In the genomic region with DNA sequence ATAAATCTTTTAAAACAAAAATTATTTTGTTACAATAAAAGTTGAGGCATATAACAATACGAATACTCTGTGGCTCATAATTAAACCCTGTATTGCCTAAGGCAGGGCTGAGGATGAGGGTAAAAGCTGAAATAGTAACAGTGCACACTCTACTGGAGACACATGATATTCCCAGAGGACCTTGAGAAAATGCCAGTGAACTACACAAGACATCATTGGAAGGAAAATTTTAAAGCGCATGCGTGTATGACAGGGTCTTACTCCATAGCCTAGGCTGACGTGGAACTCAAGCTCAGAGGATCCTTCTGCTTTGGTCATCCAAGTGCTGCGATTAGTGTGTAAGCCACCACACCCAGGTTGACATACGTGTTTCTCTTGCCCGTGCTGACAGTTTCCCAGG, we compare ENCODE assay signal across 15 mouse cellular contexts. TPM values are rescaled to one million over a fixed set of nuclear protein-coding genes. Genes with fewer than 3 reads are reported as not detected.
DNase-seq lines count a peak whose midpoint lies in the region; ATAC-seq and TF ChIP-seq lines count a peak whose summit lies in the region.
"Had no signal": no experiment of that assay in that cellular context is flagged by ENCODE, and none has a peak within 500 bp of the region (broad histone marks: within the 10 kb centered on the region; RNA-seq: fewer than 3 reads in every experiment).

No protein-coding gene starts in this region.

- no peak for TF ChIP-seq EP300 in heart, adult 2 months (IDR thresholded peaks at IDR 0.05; ENCODE audit: insufficient read depth, low read depth, low read length)
- TF ChIP-seq EP300 in liver, postnatal 0 days (IDR thresholded peaks at IDR 0.05; ENCODE audit: low read depth), result no peak

- H3K9me3 ChIP-seq in liver, postnatal 0 days (ENCODE audit: low read length), result no peaks in the 10 kb centered on the region
- H3K9me3 ChIP-seq in liver, embryonic 11.5 days (ENCODE audit: control insufficient read depth, low read length), result no peaks in the 10 kb centered on the region
- no peaks in the 10 kb centered on the region for H3K9me3 ChIP-seq in embryonic facial prominence, embryonic 14.5 days (ENCODE audit: control insufficient read depth, low read length)
- H3K9me3 ChIP-seq: embryonic facial prominence, embryonic 13.5 days; forebrain, embryonic 12.5 days; hindbrain, embryonic 15.5 days had no signal

- in situ Hi-C loops in Patski (cut with MboI; ENCODE audit: low pct_unique_long_range_greater_than_20kb), result loop anchor here (5.0 kb wide), 1 partner anchor 91 kb away; no protein-coding TSS in a partner anchor

- H3K36me3 ChIP-seq in heart, adult 2 months (ENCODE audit: control insufficient read depth, insufficient read depth, low read length), result peaks cover 4% of the 10 kb centered on the region
- H3K36me3 ChIP-seq in liver, postnatal 0 days (replicated peaks; ENCODE audit: insufficient read depth, low read length), result peaks cover 84% of the 10 kb centered on the region
- H3K36me3 ChIP-seq in liver, embryonic 11.5 days (ENCODE audit: control insufficient read depth, insufficient read depth, low read length), result peaks cover 61% of the 10 kb centered on the region
- peaks cover 97% of the 10 kb centered on the region for H3K36me3 ChIP-seq in embryonic facial prominence, embryonic 14.5 days (ENCODE audit: control insufficient read depth, insufficient read depth, low read length)

- peaks cover 3% of the 10 kb centered on the region; the same call in 1 of the 2 replicates for H3K79me2 ChIP-seq in heart, adult 2 months (replicated peaks; ENCODE audit: control insufficient read depth, insufficient read depth, low read length)

- H3K9ac ChIP-seq in heart, adult 2 months (ENCODE audit: low read depth, low read length), result no peak overlapping the region
- no peak overlapping the region for H3K9ac ChIP-seq in liver, postnatal 0 days (replicated peaks)
- no peak overlapping the region for H3K9ac ChIP-seq in liver, embryonic 11.5 days (ENCODE audit: low read depth, low read length)
- no peak overlapping the region for H3K9ac ChIP-seq in embryonic facial prominence, embryonic 14.5 days (ENCODE audit: low read depth, low read length)
- H3K9ac ChIP-seq: embryonic facial prominence, embryonic 13.5 days; forebrain, embryonic 12.5 days; hindbrain, embryonic 15.5 days had no signal

- CTCF ChIA-PET in Patski (lab: Charles Lee), result interaction anchor here (0.7 to 2.0 kb wide), 8 partner anchors 9 to 94 kb away, joined by 3 to 9 read pairs (median 4); no protein-coding TSS in a partner anchor

- H3K4me1 ChIP-seq in heart, adult 2 months (ENCODE audit: control insufficient read depth, insufficient read depth, low read length), result no peaks in the 10 kb centered on the region; the same call in 1 of the 2 replicates
- H3K4me1 ChIP-seq in liver, postnatal 0 days (ENCODE audit: insufficient read depth), result no peaks in the 10 kb centered on the region
- H3K4me1 ChIP-seq in liver, embryonic 11.5 days (replicated peaks; ENCODE audit: control insufficient read depth, insufficient read depth, low read length), result no peaks in the 10 kb centered on the region
- no peaks in the 10 kb centered on the region for H3K4me1 ChIP-seq in embryonic facial prominence, embryonic 14.5 days (ENCODE audit: control insufficient read depth, insufficient read depth, low read length)
- H3K4me1 ChIP-seq: embryonic facial prominence, embryonic 13.5 days; forebrain, embryonic 12.5 days; hindbrain, embryonic 15.5 days had no signal

- POLR2A ChIA-PET in Patski (lab: Charles Lee), result interaction anchor here (0.6 kb wide), 1 partner anchor 82 kb away, joined by 5 read pairs; no protein-coding TSS in a partner anchor

- TF ChIP-seq CTCF in heart, adult 2 months (IDR thresholded peaks at IDR 0.05), result peak; percentile 65
- 0 out of 2 replicates have a peak, but pooled peaks have one; percentile 8 for TF ChIP-seq CTCF in liver, postnatal 0 days (IDR thresholded peaks at IDR 0.05; ENCODE audit: low read depth)
- peak; percentile 70 for TF ChIP-seq CTCF in Patski (IDR thresholded peaks at IDR 0.05)

- DNase-seq in heart, adult 2 months, result no peak
- no peak for DNase-seq in heart, postnatal 14 days
- DNase-seq in liver, postnatal 0 days, result no peak
- DNase-seq in liver, embryonic 11.5 days (ENCODE audit: low spot score), result no peak
- no peak for DNase-seq in Patski (ENCODE audit: low read depth, low spot score)
- peak; percentile 60 for DNase-seq in embryonic facial prominence, embryonic 14.5 days (ENCODE audit: low spot score)
- DNase-seq: cerebellum, adult 9-10 months; kidney, postnatal 25 days; liver; right cerebral cortex, postnatal 4 days; thymus, postnatal 36 days had no signal

- H3K27ac ChIP-seq in heart, adult 2 months, result no peak overlapping the region
- H3K27ac ChIP-seq in liver, postnatal 0 days (ENCODE audit: low read depth), result no peak overlapping the region
- H3K27ac ChIP-seq in liver, embryonic 11.5 days (ENCODE audit: low read depth, low read length), result no peak overlapping the region
- no peak overlapping the region for H3K27ac ChIP-seq in embryonic facial prominence, embryonic 14.5 days (replicated peaks; ENCODE audit: low read depth, low read length)
- H3K27ac ChIP-seq: embryonic facial prominence, embryonic 13.5 days; forebrain, embryonic 12.5 days; hindbrain, embryonic 15.5 days had no signal

- H3K4me2 ChIP-seq in liver, postnatal 0 days (ENCODE audit: low read depth, low read length), result no peak overlapping the region
- H3K4me2 ChIP-seq in liver, embryonic 11.5 days, result no peak overlapping the region
- H3K4me2 ChIP-seq in embryonic facial prominence, embryonic 14.5 days (ENCODE audit: low read depth, low read length), result no peak overlapping the region
- H3K4me2 ChIP-seq: embryonic facial prominence, embryonic 13.5 days; forebrain, embryonic 12.5 days; hindbrain, embryonic 15.5 days had no signal

- no peak for ATAC-seq in liver, postnatal 0 days
- no peak for ATAC-seq in liver, embryonic 11.5 days (replicated peaks; ENCODE audit: low FRiP score)
- ATAC-seq in Patski, result no peak
- 0 out of 2 replicates have a peak, but pooled peaks have one; percentile 26 for ATAC-seq in embryonic facial prominence, embryonic 14.5 days (ENCODE audit: low read depth)
- no peak for ATAC-seq in activated CD4-positive, CD25-positive, alpha-beta regulatory T cell, adult 4 months

- 87% methylated on average over 7 of the region's 7 CpGs for WGBS in heart, adult 2 months
- 92% methylated on average over 7 of the region's 7 CpGs for WGBS in liver, postnatal 0 days (ENCODE audit: insufficient replicate concordance)
- 94% methylated on average over 7 of the region's 7 CpGs for WGBS in liver, embryonic 11.5 days
- 71% methylated on average over 7 of the region's 7 CpGs for WGBS in embryonic facial prominence, embryonic 14.5 days

- intact Hi-C loops in heart, adult 2 months (cut with DNase I), result loop anchor here (5.0 kb wide), 1 partner anchor 41 kb away; no protein-coding TSS in a partner anchor
- intact Hi-C loops in heart, postnatal 14 days (cut with DNase I), result loop anchor here (5.0 kb wide), 1 partner anchor 91 kb away; no protein-coding TSS in a partner anchor

- TF ChIP-seq POLR2A in heart, adult 2 months (IDR thresholded peaks at IDR 0.05; ENCODE audit: insufficient read depth, low read depth, low read length), result no peak

- no peak overlapping the region for H3K4me3 ChIP-seq in heart, adult 2 months
- H3K4me3 ChIP-seq in liver, postnatal 0 days (ENCODE audit: low read depth, low read length), result no peak overlapping the region
- H3K4me3 ChIP-seq in liver, embryonic 11.5 days (ENCODE audit: low read depth, low read length), result no peak overlapping the region
- H3K4me3 ChIP-seq in embryonic facial prominence, embryonic 14.5 days (ENCODE audit: low read depth, low read length), result no peak overlapping the region
- H3K4me3 ChIP-seq: embryonic facial prominence, embryonic 13.5 days; forebrain, embryonic 12.5 days; hindbrain, embryonic 15.5 days had no signal

- no peaks in the 10 kb centered on the region for H3K27me3 ChIP-seq in heart, adult 2 months (ENCODE audit: control insufficient read depth, insufficient read depth, low read length)
- no peaks in the 10 kb centered on the region for H3K27me3 ChIP-seq in liver, postnatal 0 days (ENCODE audit: insufficient read depth, low read length)
- no peaks in the 10 kb centered on the region for H3K27me3 ChIP-seq in liver, embryonic 11.5 days (replicated peaks; ENCODE audit: control insufficient read depth, insufficient read depth, low read length)
- no peaks in the 10 kb centered on the region for H3K27me3 ChIP-seq in Patski
- H3K27me3 ChIP-seq in embryonic facial prominence, embryonic 14.5 days (replicated peaks; ENCODE audit: control insufficient read depth, insufficient read depth, low read length), result no peaks in the 10 kb centered on the region
- H3K27me3 ChIP-seq: embryonic facial prominence, embryonic 13.5 days; forebrain, embryonic 12.5 days; hindbrain, embryonic 15.5 days had no signal

RNA-seq across cellular contexts. Expression of a gene that starts 13.5 kb away (rescaled TPM):
- 100 to 1,000 TPM; 104 to 108 TPM for total RNA-seq in heart, adult 2 months (2021)
- 146 and 165 TPM in 2 replicates for polyA plus RNA-seq in heart, adult 2 months (2012; rRNA removed)
- total RNA-seq in heart, postnatal 14 days (2021), result 100 to 1,000 TPM; 124 to 132 TPM
- 1.5 and 2.2 TPM in 2 replicates for polyA plus RNA-seq in liver, postnatal 0 days (2015; fragmentation: Nextera tagmentation; extraction: Ambion mirVana)
- 10.6 and 10.9 TPM in 2 replicates for polyA plus RNA-seq in liver, embryonic 11.5 days (2014; fragmentation: Nextera tagmentation; extraction: Ambion mirVana)
- 137 TPM for polyA plus RNA-seq in Patski (2021)
- polyA plus RNA-seq in embryonic facial prominence, embryonic 14.5 days (2014; fragmentation: Nextera tagmentation; extraction: Ambion mirVana), result 40.3 and 40.9 TPM in 2 replicates
- under 1 TPM in 1 of 2 experiments, not detected in 1; 0.30 TPM for polyA plus RNA-seq in activated CD4-positive, CD25-positive, alpha-beta regulatory T cell, adult 4 months (2017; shearing (Covaris generic))

RNA-seq across cellular contexts. Expression of a gene that starts 19.2 kb away (rescaled TPM):
- 10 to 100 TPM; 78.6 to 93.9 TPM for total RNA-seq in heart, adult 2 months (2021)
- polyA plus RNA-seq in heart, adult 2 months (2012; rRNA removed), result 28.2 and 57.5 TPM in 2 replicates
- 10 to 100 TPM; 80.1 to 88.6 TPM for total RNA-seq in heart, postnatal 14 days (2021)
- 53.5 and 58.4 TPM in 2 replicates for polyA plus RNA-seq in liver, postnatal 0 days (2015; fragmentation: Nextera tagmentation; extraction: Ambion mirVana)
- 171 and 202 TPM in 2 replicates for polyA plus RNA-seq in liver, embryonic 11.5 days (2014; fragmentation: Nextera tagmentation; extraction: Ambion mirVana)
- polyA plus RNA-seq in Patski (2021), result 142 TPM
- polyA plus RNA-seq in embryonic facial prominence, embryonic 14.5 days (2014; fragmentation: Nextera tagmentation; extraction: Ambion mirVana), result 220 and 226 TPM in 2 replicates
- 10 to 100 TPM; 83.9 to 84.2 TPM for polyA plus RNA-seq in activated CD4-positive, CD25-positive, alpha-beta regulatory T cell, adult 4 months (2017; shearing (Covaris generic))

RNA-seq across cellular contexts. Expression of a gene that starts 19.2 kb away (rescaled TPM):
- 10 to 100 TPM; 22.7 to 27.8 TPM for total RNA-seq in heart, adult 2 months (2021)
- 28.3 and 36.1 TPM in 2 replicates for polyA plus RNA-seq in heart, adult 2 months (2012; rRNA removed)
- total RNA-seq in heart, postnatal 14 days (2021), result 10 to 100 TPM; 32.7 to 41.8 TPM
- 23.6 and 24.5 TPM in 2 replicates for polyA plus RNA-seq in liver, postnatal 0 days (2015; fragmentation: Nextera tagmentation; extraction: Ambion mirVana)
- polyA plus RNA-seq in liver, embryonic 11.5 days (2014; fragmentation: Nextera tagmentation; extraction: Ambion mirVana), result 48.9 and 54.0 TPM in 2 replicates
- polyA plus RNA-seq in Patski (2021), result 193 TPM
- 101 and 121 TPM in 2 replicates for polyA plus RNA-seq in embryonic facial prominence, embryonic 14.5 days (2014; fragmentation: Nextera tagmentation; extraction: Ambion mirVana)
- polyA plus RNA-seq in activated CD4-positive, CD25-positive, alpha-beta regulatory T cell, adult 4 months (2017; shearing (Covaris generic)), result 10 to 100 TPM; 62.3 to 65.5 TPM

RNA-seq across cellular contexts. Expression of a gene that starts 50.6 kb away (rescaled TPM):
- 10 to 100 TPM; 10.6 to 10.9 TPM for total RNA-seq in heart, adult 2 months (2021)
- polyA plus RNA-seq in heart, adult 2 months (2012; rRNA removed), result 22.5 and 27.2 TPM in 2 replicates
- total RNA-seq in heart, postnatal 14 days (2021), result 10 to 100 TPM; 10.4 to 12.7 TPM
- 5.6 and 6.0 TPM in 2 replicates for polyA plus RNA-seq in liver, postnatal 0 days (2015; fragmentation: Nextera tagmentation; extraction: Ambion mirVana)
- polyA plus RNA-seq in liver, embryonic 11.5 days (2014; fragmentation: Nextera tagmentation; extraction: Ambion mirVana), result 1.2 and 1.6 TPM in 2 replicates
- polyA plus RNA-seq in Patski (2021), result 7.3 TPM
- 2.0 and 2.3 TPM in 2 replicates for polyA plus RNA-seq in embryonic facial prominence, embryonic 14.5 days (2014; fragmentation: Nextera tagmentation; extraction: Ambion mirVana)
- polyA plus RNA-seq in activated CD4-positive, CD25-positive, alpha-beta regulatory T cell, adult 4 months (2017; shearing (Covaris generic)), result 1 to 10 TPM in 1 of 2 experiments, under 1 TPM in 1; 0.34 to 1.5 TPM

RNA-seq across cellular contexts. Expression of a gene that starts 54.4 kb away (rescaled TPM):
- total RNA-seq in heart, adult 2 months (2021), result under 1 TPM; 0.96 to 0.97 TPM
- polyA plus RNA-seq in heart, adult 2 months (2012; rRNA removed), result 0.53 and 1.3 TPM in 2 replicates
- 1 to 10 TPM in 1 of 2 experiments, under 1 TPM in 1; 0.85 to 1.6 TPM for total RNA-seq in heart, postnatal 14 days (2021)
- polyA plus RNA-seq in liver, postnatal 0 days (2015; fragmentation: Nextera tagmentation; extraction: Ambion mirVana), result 588 and 688 TPM in 2 replicates
- 5.2 and 7.3 TPM in 2 replicates for polyA plus RNA-seq in liver, embryonic 11.5 days (2014; fragmentation: Nextera tagmentation; extraction: Ambion mirVana)
- 3.3 TPM for polyA plus RNA-seq in Patski (2021)
- not detected in 2 replicates for polyA plus RNA-seq in embryonic facial prominence, embryonic 14.5 days (2014; fragmentation: Nextera tagmentation; extraction: Ambion mirVana)
- under 1 TPM in 1 of 2 experiments, not detected in 1; 0.77 TPM for polyA plus RNA-seq in activated CD4-positive, CD25-positive, alpha-beta regulatory T cell, adult 4 months (2017; shearing (Covaris generic))
- polyA plus RNA-seq: embryonic facial prominence, embryonic 13.5 days had no signal

Comparison
In these comparisons a context has a peak if more than half of its experiments do, and no peak if none do; other contexts are left out.
1. CTCF ChIP-seq: peak in every context shown above with its lines; median percentile 70 in Patski; 65 in heart, adult 2 months; 8 in liver, postnatal 0 days.